Mouse (Mus musculus) retina, adult 2 months (tissue): ENCODE data around the gene Itga2b.

Experiments used
- DNase-seq: peaks from one replicate; pipeline ENCODE4 v3.0.0-alpha.2; 2012; ENCODE audit warnings: low read depth, low spot score

Itga2b gene

DNA sequence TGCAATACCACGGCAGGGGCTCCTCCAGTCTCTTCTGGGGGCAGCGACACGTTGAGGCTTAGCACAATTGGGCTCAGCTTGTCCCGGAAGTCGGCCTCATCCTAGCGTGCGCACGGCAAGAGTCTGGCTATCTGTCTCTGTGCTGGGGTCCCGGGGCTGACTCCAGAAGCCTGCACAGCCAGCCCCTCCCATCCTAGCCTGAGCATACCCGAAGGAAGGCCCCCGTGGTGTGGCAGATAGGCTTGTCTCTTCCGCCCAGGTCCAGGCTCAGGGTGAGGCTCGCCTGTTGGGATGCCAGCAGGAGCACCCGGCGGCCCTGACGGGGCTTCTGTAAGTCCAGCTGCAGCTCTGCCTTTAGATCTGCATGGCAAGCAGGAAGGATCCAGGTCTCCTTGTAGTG is 9.4 kb downstream of the Itga2b start:
- DNase-seq = no peak

- DNase-seq = no peak
These were observed 14.1 kb downstream of the Itga2b start for GRCm38 (mm10) chr11:102455740-102456396.

GRCm38 (mm10) chr11:102453131-102453530 is 16.8 kb downstream of the Itga2b start:
- DNase-seq = no peak

DNA sequence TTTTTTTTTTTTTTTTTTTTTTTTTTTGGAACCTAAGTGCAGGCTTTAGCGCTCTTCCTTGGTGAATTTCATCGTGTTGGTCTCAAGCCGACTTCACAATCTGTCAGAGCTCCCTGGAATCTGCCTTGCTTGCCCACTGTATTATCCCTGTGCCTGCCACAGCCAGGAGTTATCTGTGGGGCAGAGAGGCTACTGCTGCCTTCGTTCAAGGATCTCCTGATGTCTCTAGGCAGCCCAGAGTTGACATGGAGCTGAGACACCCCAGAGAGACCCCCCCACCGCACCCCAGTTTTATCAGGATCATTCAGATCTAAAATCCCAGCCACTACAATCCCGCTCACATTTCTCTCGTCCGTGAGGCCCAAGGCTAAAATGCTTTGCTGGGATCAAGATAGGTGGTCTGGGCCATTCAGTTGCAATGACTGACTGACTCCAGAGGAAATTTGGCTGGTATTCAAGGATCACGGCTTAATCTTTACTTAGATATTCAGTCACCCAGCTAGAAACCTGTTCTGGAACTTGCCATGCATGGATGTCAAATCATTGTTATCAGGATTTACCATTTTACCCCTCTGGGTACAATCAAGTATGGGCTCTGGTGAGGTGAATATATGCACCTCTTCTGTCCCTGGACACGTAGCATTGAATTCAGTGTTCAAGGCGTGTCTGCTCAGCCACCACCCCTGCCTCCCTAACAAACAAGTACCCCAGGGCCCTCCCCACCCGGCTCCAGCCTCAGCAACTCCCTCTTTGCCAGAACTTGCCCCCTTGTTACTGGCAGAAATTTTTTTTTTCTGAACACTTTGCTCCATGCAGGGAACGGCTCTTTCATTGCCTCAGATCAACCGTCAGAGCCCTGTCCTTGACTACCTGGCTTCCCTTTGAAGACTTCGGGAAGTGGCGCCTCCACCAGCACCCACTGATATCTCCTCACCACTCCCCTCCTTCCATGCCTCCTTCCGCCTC is 20.6 kb downstream of the Itga2b start:
- no peak for DNase-seq

DNA sequence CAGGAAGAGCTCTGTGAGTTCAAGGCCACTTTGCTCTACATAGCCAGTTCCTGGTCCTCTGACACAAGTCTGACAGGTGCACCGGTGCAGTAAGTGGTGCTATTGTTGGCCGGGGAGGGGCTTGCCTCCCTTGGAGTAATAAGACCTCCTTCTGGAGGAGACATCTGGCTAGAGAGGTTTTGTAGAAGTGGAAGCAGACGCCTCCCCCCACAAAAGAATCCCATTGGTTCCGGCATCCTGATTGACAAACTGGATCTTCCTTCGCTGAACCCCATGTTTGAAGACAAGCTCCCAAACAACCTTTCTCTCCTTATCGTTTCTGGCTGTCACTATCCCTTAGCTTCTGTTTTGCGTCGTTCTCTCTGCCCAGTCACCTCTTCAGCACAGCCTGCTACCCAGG is 21.6 kb downstream of the Itga2b start:
- no peak for DNase-seq

DNA sequence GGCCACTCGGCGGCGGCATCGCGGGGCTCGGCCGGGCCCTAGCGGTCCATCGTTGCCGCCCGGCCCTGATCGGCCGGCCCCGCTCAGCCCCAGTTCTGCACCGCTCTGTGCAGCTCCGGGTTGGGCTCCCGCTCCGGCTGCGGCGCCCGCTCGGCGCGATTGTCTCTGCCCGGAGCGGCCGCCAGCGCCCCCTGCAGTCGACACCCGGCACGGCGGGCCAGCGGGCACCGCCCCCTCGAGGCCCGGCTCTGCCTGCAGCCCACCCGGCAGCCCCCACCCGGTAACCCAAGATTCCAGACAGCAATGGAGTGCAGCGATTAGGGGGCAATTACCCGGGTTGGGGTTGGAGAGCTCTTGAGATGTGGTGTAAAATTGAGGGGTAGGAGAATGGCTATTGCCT is 22.4 kb downstream of the Itga2b start, which contains the start of gene Fam171a2:
TSS of gene Fam171a2 (minus strand) at position 186 of the 400 bp plus-strand sequence.
- no peak for DNase-seq

DNA sequence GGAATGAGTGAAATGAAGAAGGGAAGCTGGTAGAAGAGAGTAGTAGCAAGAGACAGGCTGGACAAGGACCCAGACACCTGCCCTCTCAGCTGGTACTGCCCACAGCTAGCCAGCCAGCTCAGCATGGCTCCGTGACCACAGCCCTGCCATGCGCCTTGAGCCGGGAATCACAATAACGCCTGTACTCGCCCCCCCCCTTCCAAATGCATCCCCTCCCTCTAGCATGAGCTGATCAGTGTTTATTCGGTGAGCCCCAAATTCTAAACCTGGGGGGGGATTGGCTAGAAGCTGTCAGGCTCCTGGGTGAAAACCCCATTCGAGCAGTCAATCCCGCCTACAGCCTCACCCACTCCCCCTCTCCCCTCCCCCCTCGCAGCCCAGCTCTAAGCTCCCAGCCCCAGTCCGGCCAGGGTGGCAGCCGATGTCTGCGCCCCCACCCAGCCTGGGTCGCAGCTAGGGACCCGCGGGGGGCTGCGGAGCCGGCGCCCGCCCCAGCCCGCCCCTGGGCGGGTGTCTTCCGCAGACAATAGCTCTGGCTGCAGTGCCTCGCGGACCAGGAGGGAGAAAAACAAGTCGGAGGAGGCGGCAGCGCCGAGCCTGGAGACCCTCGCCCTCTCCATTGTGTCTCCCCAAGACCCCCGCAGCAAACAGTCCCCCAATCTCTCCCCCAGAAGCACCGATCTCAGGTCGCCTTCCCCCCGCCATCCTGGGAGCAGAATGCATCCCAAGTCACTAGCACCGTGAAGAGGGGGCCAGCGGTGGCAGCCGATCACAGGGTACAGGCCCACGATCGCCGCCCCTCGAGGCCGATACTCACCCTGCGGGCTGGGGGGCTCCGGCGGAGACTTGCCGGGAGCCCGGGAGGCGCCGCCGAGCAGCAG is 23.1 kb downstream of the Itga2b start:
- no peak for DNase-seq

DNA sequence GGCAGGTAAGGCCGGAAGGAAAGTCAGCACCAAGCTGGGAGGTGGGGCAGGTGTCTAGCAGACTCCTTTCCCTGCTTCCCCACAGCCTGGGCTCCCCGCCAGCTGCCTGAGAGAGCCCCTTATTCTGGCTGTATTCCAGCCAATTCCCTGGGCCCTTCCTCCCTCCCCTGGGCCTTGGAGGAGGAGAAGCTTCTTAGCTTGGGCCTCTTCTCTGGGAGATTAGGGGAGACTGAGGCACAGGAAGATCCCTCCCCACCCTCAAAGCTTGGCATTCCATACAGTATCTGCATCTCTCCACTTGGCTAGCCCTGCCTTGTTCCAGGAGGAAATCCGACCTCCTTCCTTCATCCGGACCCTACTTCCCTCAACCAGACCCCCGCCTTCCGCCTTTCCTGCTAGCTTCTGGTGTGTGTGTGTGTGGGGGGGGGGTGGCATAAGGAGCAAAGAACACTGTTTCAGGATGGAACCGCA is 24.0 kb downstream of the Itga2b start:
- no peak for DNase-seq

- no peak for DNase-seq
These were observed 24.5 kb downstream of the Itga2b start for GRCm38 (mm10) chr11:102445264-102445890.

DNA sequence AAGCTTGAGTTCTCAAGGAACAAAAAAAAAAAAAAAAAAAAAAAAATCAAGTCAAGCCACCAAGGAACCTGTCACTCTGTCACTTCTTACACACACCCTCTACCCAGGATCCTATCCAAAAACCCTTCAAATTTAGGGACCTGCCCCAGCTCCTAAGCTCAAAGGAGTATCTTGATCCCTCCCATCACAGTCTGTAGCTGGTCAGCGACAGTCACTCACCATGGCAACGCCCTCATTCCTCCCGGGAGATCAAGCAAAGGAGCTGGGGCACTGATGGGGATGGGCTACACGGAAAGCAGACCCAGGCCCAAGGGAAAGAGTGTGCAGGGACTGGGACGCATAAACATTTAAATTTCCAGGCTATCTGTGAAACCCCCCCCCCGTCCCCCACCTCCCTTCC is 25.1 kb downstream of the Itga2b start:
- no peak for DNase-seq

DNA sequence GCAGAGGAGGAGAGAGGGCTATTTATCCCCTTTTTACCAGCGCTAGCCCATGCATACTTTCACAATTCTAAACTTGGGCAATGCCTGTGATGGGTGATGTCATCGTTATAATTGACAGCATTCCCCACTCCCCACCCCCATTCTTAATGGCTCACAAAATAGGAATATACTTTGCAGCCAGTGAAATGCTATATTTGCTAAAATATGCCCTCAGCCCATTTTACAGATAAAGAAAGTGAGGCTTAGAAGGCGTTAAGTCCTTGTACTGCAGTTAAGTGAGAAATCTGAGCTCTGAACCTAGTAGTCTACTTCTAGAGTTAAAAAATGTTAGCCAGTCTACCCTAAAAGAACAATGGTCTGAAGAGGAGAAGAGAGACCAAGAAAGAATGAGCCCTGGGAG is 25.6 kb downstream of the Itga2b start:
- DNase-seq = no peak

DNA sequence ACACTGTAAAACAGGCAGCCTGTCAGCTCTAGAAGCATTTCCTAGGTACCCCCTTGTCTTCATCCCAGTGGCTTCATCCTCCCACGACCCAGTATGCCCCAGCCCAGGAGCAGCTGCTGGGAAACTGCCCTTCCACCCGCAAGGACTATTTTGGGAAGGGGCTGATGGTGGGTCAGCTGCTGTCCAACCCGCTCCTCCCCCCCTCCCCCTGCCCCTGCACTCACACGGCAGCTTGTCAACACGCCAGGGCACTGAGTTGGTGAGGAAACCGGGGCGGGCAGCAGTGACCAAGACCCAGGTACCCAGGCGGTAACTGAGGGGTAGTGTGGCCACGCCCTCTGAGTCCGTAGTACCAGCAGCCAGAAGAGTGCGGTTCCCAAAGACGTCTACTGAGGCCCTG is 26.2 kb downstream of the Itga2b start:
- DNase-seq = no peak

DNA sequence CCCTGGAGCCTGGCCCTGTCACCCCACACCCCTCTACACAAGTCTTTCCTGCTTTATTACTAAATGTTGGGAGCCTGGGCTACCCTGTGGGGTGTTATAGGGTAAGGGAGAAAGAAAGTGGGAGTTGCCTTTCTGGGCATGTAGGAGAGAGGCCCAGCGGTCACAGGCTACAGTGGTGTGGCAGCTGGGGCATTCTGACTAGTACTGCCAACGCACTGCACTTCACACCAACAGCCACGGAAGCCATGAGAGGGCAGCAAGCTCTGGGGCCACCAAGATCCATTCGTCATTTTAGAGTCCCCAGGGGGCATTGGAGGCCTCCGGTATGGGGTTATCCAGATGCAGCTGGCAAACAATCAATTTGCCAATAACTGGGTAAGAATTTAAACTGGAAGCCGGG is 27.8 kb downstream of the Itga2b start:
- DNase-seq = no peak

- no peak for DNase-seq
These were observed 28.5 kb downstream of the Itga2b start for GRCm38 (mm10) chr11:102441434-102441833.

GRCm38 (mm10) chr11:102440255-102440654 is 29.7 kb downstream of the Itga2b start:
- no peak for DNase-seq

DNA sequence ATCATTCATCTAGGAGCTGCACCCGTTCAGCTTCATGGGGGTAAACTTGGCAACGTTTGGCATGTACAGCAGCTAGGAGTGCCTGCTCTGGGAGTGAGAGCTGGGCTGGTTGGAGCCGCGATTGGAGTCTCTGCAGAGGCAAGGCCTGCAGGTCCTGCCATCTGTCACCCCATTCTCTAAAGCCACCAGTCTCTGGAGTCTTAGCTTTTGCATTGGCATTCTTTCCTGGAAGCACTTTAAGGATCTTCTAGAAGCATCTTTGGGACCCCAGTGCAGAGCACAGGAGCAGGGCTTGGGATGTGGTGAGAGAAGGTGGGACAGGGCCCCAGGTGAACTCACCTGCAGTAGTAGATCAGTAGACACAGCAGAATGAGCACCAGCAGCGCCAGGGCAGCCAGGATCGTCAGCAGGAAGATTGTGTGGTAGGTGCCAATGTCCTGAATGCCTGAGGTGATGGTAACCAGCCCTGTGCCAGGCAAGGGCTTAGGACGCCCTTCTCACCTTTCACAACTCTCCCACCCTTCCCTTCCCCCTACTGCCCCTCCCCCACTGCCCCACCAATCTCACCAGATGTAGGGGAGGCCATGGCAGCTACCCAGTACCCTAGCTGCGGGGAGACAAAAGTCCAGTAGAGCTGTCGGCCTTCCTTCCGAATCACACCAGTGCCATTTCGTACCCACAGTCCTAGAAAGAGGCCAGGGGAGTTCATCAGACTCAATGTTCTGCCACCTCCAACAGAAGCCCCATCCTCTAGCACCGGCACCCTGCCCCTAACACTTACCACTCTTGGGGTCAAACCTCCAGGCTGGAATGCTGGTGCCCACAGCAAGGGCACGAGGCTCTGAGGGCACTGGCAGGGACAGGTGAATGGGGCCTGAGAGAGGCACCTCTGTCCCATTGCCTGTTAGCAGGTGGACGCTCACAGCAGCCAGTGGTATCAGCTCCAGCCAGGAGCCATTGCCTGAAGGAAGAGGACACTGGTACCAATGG is 30.5 kb downstream of the Itga2b start:
- no peak for DNase-seq

DNA sequence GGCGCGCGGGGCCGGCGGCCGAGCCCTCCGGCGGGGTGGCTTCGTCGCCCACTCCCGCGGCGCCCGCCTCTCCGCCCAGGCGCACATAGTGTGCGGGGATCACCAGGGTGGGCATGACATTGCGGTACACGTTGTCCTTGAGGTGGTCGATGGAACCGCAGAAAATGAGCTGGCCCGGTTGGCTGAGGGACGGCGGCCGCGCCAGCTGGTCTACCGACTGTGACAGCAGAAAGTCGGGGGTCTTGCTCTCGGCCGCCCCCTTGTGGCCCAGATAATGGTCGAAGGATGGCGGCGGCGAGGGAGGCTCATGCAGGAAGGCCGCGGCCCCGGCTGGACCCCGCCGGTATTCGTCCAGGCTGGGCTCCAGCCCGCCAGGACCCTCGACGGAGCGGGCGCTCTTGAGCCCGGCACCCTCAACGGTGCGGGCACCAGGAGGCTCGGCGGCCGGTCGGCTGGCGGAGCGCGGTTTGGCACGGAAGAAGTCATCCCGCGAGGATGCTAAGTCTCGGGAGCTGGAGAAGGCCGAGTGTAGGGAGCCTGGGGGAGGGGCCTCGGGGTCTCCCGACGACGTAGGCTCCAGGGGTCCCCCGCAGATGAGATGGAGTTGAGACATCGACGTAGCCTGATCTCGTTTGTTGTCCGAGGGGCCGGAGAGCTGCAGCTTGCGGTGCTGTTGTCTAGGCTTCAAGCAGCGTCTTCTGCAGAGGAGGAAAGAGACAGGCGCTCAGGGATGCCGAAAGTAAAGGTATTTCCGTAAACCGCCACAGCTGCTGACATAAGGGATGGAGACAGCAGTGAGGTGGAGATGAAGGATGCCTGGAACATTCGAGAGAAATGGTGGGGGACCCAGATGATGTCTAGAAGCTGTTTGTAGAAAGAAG is 31.5 kb downstream of the Itga2b start:
- no peak for DNase-seq

- DNase-seq = no peak
These were observed 32.5 kb downstream of the Itga2b start for GRCm38 (mm10) chr11:102437120-102438061.
